Mouse (Mus musculus): ENCODE measurements around the gene Tas1r2. TPM values are rescaled to one million over a fixed set of nuclear protein-coding genes. Genes with fewer than 3 reads are reported as not detected.

Gene Tas1r2
- total and polyA plus RNA-seq, 2 experiments from 2014 or later: 0.05 TPM; not detected in 1

DNA sequence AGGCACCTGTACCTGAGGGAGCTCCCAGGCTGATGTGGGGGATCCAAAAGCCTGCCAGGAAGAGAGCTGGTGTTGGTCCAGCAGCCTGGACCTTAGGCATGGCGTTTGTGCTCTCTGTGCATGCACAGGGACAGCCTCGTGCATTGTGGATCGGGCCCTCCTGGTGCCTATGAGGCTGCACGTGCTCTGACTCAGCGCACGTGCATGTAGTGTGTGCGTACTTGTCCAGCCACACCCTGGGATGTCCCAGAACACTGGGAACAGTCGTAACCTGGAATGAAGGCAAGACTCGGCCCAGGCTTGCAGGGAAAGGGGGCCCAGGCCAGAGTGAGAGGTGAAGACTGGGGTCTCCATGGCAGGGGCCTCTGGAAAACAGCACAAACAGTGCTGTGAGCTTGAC lies 15.5 kb upstream of the Tas1r2 start:
- H3K9me3 ChIP-seq (ENCODE audit: low read length): no peaks in the 10 kb centered on the region
- H3K4me1 ChIP-seq (ENCODE audit: insufficient read depth): no peaks in the 10 kb centered on the region
- ATAC-seq: no peak
- H3K36me3 ChIP-seq (ENCODE audit: insufficient read depth): peaks cover 19% of the 10 kb centered on the region
- H3K4me3 ChIP-seq (ENCODE audit: low read depth, low read length): no peak overlapping the region
- no peak overlapping the region for H3K9ac ChIP-seq
- WGBS: 90% methylated on average over 9 of the region's 9 CpGs
- H3K27me3 ChIP-seq (ENCODE audit: insufficient read depth, low read length): peaks cover 7% of the 10 kb centered on the region; the same call in 1 of the 2 replicates
- no peak for TF ChIP-seq CTCF (IDR thresholded peaks at IDR 0.05; ENCODE audit: low read depth)
- no peak overlapping the region for H3K27ac ChIP-seq (ENCODE audit: low read depth, low read length)
- DNase-seq: no peak
- no peak overlapping the region for H3K4me2 ChIP-seq (ENCODE audit: low read depth)

GRCm38 (mm10) chr4:139638356-139638755 lies 15.0 kb upstream of the Tas1r2 start:
- DNase-seq (no peak), ATAC-seq (no peak)
- no peak overlapping the region for H3K4me3 ChIP-seq (ENCODE audit: low read depth, low read length)
- TF ChIP-seq CTCF (IDR thresholded peaks at IDR 0.05; ENCODE audit: low read depth): no peak
- H3K4me1 ChIP-seq (ENCODE audit: insufficient read depth): no peaks in the 10 kb centered on the region
- no peak overlapping the region for H3K4me2 ChIP-seq (ENCODE audit: low read depth)
- no peak overlapping the region for H3K9ac ChIP-seq
- H3K9me3 ChIP-seq (ENCODE audit: low read length): no peaks in the 10 kb centered on the region
- no peak overlapping the region for H3K27ac ChIP-seq (ENCODE audit: low read depth, low read length)
- 94% methylated on average over 16 of the region's 16 CpGs for WGBS
- peaks cover 7% of the 10 kb centered on the region; the same call in 1 of the 2 replicates for H3K27me3 ChIP-seq (ENCODE audit: insufficient read depth, low read length)
- peaks cover 19% of the 10 kb centered on the region for H3K36me3 ChIP-seq (ENCODE audit: insufficient read depth)

DNA sequence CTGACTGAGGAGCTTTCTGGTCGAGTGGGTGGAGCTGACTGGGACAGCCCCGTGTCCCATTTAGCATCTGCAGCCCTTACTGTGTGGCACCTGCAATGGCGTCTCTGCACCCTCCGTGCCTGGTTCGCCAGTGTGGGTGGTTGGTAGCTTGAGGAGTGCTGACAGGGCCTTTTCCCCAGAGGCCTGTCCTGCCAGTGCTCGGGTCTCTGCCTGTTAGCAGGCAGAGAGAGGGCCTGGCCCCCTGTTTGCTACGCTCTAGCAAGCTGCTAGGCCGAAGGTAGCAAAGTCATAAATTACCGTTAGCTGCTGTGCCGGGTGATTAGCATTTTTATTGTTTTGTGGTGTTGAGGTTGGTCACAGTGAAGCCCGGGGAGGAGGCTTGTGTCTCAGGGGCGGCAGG lies 13.5 kb upstream of the Tas1r2 start:
- Histone ChIP-seq H3K36me3 (ENCODE audit: insufficient read depth) (peaks cover 31% of the 10 kb centered on the region), H3K9ac (no peak overlapping the region), H3K4me2 (ENCODE audit: low read depth) (no peak overlapping the region), H3K4me1 (ENCODE audit: insufficient read depth) (no peaks in the 10 kb centered on the region), H3K27ac (ENCODE audit: low read depth, low read length) (no peak overlapping the region), H3K27me3 (ENCODE audit: insufficient read depth, low read length) (peaks cover 7% of the 10 kb centered on the region; the same call in 1 of the 2 replicates), H3K4me3 (ENCODE audit: low read depth, low read length) (no peak overlapping the region), H3K9me3 (ENCODE audit: low read length) (no peaks in the 10 kb centered on the region)
- no peak for TF ChIP-seq CTCF (IDR thresholded peaks at IDR 0.05; ENCODE audit: low read depth)
- no peak for DNase-seq
- WGBS: 50% methylated on average over 12 of the region's 12 CpGs
- ATAC-seq: no peak

- 75% methylated on average over 12 of the region's 12 CpGs for WGBS
- DNase-seq (no peak), ATAC-seq (no peak)
- no peak overlapping the region for H3K4me2 ChIP-seq (ENCODE audit: low read depth)
- no peak overlapping the region for H3K4me3 ChIP-seq (ENCODE audit: low read depth, low read length)
- H3K9me3 ChIP-seq (ENCODE audit: low read length): no peaks in the 10 kb centered on the region
- H3K9ac ChIP-seq: no peak overlapping the region
- H3K4me1 ChIP-seq (ENCODE audit: insufficient read depth): no peaks in the 10 kb centered on the region
- no peak overlapping the region for H3K27ac ChIP-seq (ENCODE audit: low read depth, low read length)
- no peak for TF ChIP-seq CTCF (IDR thresholded peaks at IDR 0.05; ENCODE audit: low read depth)
- H3K27me3 ChIP-seq (ENCODE audit: insufficient read depth, low read length): peaks cover 7% of the 10 kb centered on the region; the same call in 1 of the 2 replicates
- H3K36me3 ChIP-seq (ENCODE audit: insufficient read depth): peaks cover 36% of the 10 kb centered on the region
Observed at GRCm38 (mm10) chr4:139640333-139640732, 13.0 kb upstream of the Tas1r2 start.

DNA sequence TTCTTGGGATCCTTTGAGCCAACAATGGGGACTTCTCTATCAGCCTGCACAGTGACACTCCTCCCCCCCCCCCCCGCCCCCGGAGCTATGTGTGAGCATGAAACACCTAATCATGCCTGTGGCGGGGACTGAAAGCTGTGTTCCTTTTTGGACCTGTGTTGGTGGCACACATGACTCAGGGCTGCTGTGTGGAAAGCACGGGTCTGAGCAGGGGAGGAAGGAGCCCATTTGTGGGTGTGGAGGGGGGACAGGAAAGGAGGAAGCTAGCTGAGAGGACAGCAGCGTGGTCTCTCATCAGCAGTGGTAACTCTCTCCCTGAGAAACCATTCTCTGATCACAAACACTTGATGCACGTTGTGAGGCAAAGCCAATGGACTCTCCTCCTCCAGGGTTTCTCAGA lies 12.6 kb upstream of the Tas1r2 start:
- peaks cover 34% of the 10 kb centered on the region for H3K36me3 ChIP-seq (ENCODE audit: insufficient read depth)
- DNase-seq (no peak), ATAC-seq (no peak)
- no peak overlapping the region for H3K9ac ChIP-seq
- no peak for TF ChIP-seq CTCF (IDR thresholded peaks at IDR 0.05; ENCODE audit: low read depth)
- peaks cover 7% of the 10 kb centered on the region; the same call in 1 of the 2 replicates for H3K27me3 ChIP-seq (ENCODE audit: insufficient read depth, low read length)
- H3K27ac ChIP-seq (ENCODE audit: low read depth, low read length): no peak overlapping the region
- no peaks in the 10 kb centered on the region for H3K9me3 ChIP-seq (ENCODE audit: low read length)
- no peak overlapping the region for H3K4me2 ChIP-seq (ENCODE audit: low read depth)
- 65% methylated on average over 6 of the region's 6 CpGs for WGBS
- H3K4me1 ChIP-seq (ENCODE audit: insufficient read depth): no peaks in the 10 kb centered on the region
- no peak overlapping the region for H3K4me3 ChIP-seq (ENCODE audit: low read depth, low read length)

DNA sequence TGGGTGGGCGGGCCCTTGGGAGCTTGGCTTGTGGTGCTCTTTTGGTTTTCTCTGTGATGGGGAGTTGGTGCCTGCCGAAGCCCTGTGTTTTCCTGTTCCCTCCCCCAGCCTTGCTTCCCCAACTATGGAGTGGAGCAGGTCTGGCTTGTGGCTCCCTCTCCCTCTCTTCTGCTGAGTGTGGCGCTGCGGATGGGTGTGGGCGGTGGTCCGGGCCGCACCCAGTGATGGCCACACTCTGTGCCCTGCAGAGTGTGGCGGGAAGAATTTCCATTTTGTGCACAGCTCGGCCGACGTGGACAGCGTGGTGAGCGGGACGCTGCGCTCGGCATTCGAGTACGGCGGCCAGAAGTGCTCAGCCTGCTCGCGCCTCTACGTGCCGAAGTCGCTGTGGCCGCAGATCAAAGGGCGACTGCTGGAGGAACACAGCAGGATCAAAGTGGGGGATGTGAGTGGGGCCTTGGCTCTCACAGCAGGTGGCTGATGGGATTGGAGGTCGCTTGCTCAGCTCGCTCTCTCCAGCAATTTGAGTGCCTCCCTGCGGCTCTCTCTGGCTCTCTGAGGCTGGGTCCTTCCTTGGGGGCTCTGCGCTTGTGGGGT lies 11.4 kb upstream of the Tas1r2 start:
- Histone ChIP-seq H3K36me3 (ENCODE audit: insufficient read depth) (peaks cover 32% of the 10 kb centered on the region), H3K4me3 (ENCODE audit: low read depth, low read length) (no peak overlapping the region), H3K9me3 (ENCODE audit: low read length) (no peaks in the 10 kb centered on the region), H3K27me3 (ENCODE audit: insufficient read depth, low read length) (peaks cover 7% of the 10 kb centered on the region; the same call in 1 of the 2 replicates), H3K9ac (no peak overlapping the region), H3K27ac (ENCODE audit: low read depth, low read length) (no peak overlapping the region), H3K4me1 (ENCODE audit: insufficient read depth) (no peaks in the 10 kb centered on the region), H3K4me2 (ENCODE audit: low read depth) (peak overlapping the region; percentile 28)
- DNase-seq (no peak), ATAC-seq (no peak)
- 7% methylated on average over 30 of the region's 30 CpGs for WGBS
- no peak for TF ChIP-seq CTCF (IDR thresholded peaks at IDR 0.05; ENCODE audit: low read depth)

DNA sequence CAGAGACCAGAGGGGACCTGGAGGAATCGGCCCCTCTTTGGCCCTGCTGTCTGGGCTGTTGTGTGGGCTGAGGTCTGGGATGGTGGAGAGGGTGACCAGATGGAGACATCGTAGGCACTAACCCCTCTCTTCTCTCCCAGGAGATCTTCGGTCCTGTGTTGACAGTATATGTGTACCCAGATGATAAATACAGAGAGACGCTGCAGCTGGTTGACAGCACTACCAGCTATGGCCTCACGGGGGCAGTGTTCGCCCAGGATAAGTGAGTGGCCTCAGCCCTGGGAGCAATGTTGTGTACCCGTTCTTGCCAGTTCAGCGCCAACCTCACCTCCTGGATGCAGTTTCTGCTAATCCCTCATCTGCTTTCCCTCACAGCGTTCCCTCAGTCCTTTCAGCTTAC lies 9.4 kb upstream of the Tas1r2 start:
- H3K9me3 ChIP-seq (ENCODE audit: low read length): no peaks in the 10 kb centered on the region
- H3K36me3 ChIP-seq (ENCODE audit: insufficient read depth): peaks cover 32% of the 10 kb centered on the region
- H3K27ac ChIP-seq (ENCODE audit: low read depth, low read length): no peak overlapping the region
- DNase-seq: peak; percentile 90
- H3K27me3 ChIP-seq (ENCODE audit: insufficient read depth, low read length): peaks cover 7% of the 10 kb centered on the region; the same call in 1 of the 2 replicates
- H3K9ac ChIP-seq: no peak overlapping the region
- peak; percentile 96 for TF ChIP-seq CTCF (IDR thresholded peaks at IDR 0.05; ENCODE audit: low read depth)
- H3K4me2 ChIP-seq (ENCODE audit: low read depth): no peak overlapping the region
- WGBS: 15% methylated on average over 9 of the region's 9 CpGs
- H3K4me3 ChIP-seq (ENCODE audit: low read depth, low read length): no peak overlapping the region
- no peaks in the 10 kb centered on the region for H3K4me1 ChIP-seq (ENCODE audit: insufficient read depth)
- ATAC-seq: peak; percentile 75

Measured in forebrain, postnatal 0 days (tissue).